Mouse (Mus musculus) liver, embryonic 13.5 days (tissue): ENCODE measurements around the gene Lrrc25. TPM values are rescaled to one million over a fixed set of nuclear protein-coding genes. Genes with fewer than 3 reads are reported as not detected.

Experiments used
- ATAC-seq: fragments of 200-750 bp; cut with Nextera tagmentation; 2 replicates; pipeline ENCODE4 v1.8.0; 2017; ENCODE audit warnings: low read depth, mild to moderate bottlenecking, moderate number of reproducible peaks, moderate library complexity
- DNase-seq: peaks from one replicate; pipeline ENCODE4 v3.0.0; 2022
- H3K27ac ChIP-seq: fragments of 300-500 bp; sonication (generic); 2 replicates; pipeline ENCODE4 v1.5.1; 2015; ENCODE audit warnings: moderate library complexity, mild to moderate bottlenecking, inconsistent platforms
- H3K27me3 ChIP-seq: fragments of 300-500 bp; sonication (generic); 2 replicates; pipeline ENCODE4 v1.6.1; 2015; ENCODE audit warnings: mild to moderate bottlenecking, inconsistent platforms
- H3K36me3 ChIP-seq: fragments of 300-500 bp; sonication (generic); 2 replicates; pipeline ENCODE4 v1.6.1; 2015; ENCODE audit warnings: mild to moderate bottlenecking, inconsistent platforms
- H3K4me1 ChIP-seq: fragments of 300-500 bp; sonication (generic); replicated peaks from 2 replicates; pipeline ENCODE4 v1.6.1; 2015; ENCODE audit warnings: inconsistent platforms
- H3K4me2 ChIP-seq: fragments of 300-500 bp; sonication (generic); 2 replicates; pipeline ENCODE4 v1.6.1; 2015; ENCODE audit warnings: inconsistent platforms, mild to moderate bottlenecking, moderate library complexity
- H3K4me3 ChIP-seq: fragments of 300-500 bp; sonication (generic); replicated peaks from 2 replicates; pipeline ENCODE4 v1.5.1; 2015; ENCODE audit warnings: mild to moderate bottlenecking, inconsistent platforms
- H3K9ac ChIP-seq: fragments of 300-500 bp; sonication (generic); 2 replicates; pipeline ENCODE4 v1.6.1; 2015; ENCODE audit warnings: mild to moderate bottlenecking, inconsistent platforms
- H3K9me3 ChIP-seq: fragments of 300-500 bp; sonication (generic); replicated peaks from 2 replicates; pipeline ENCODE4 v1.6.1; 2016; ENCODE audit warnings: inconsistent platforms
- WGBS: fragments of 180-500 bp; shearing (Covaris S2); methylation state at CpG from one replicate; pipeline ENCODE4 v1.1.7; 2015; ENCODE audit not compliant: insufficient replicate concordance; 5-methylcytosine and 5-hydroxymethylcytosine counted together
- polyA plus RNA-seq: library from polyadenylated mRNA; unstranded; fragments of >200 nt; fragmentation: Nextera tagmentation; extraction: Ambion mirVana; gene quantifications from 2 replicates; pipeline ENCODE4 v1.2.1, GENCODE M21; 2015

The Lrrc25 gene
- polyA plus RNA-seq, 1 experiment from 2014 or later: 5.4 TPM

- H3K4me2 ChIP-seq: peak overlapping the region; percentile 93
- peaks cover 5% of the 10 kb centered on the region; the same call in 1 of the 2 replicates for H3K27me3 ChIP-seq
- ATAC-seq (peak; percentile 25), DNase-seq (peak; percentile 50)
- no peaks in the 10 kb centered on the region for H3K9me3 ChIP-seq
- H3K36me3 ChIP-seq: no peaks in the 10 kb centered on the region
- WGBS: under 1% methylated on average over 38 of the region's 39 CpGs
- H3K4me1 ChIP-seq: peaks cover 87% of the 10 kb centered on the region
- peak overlapping the region; percentile 94 for H3K9ac ChIP-seq
- H3K4me3 ChIP-seq: peak overlapping the region; percentile 81
- peak overlapping the region; percentile 91 for H3K27ac ChIP-seq
Measured at GRCm38 (mm10) chr8:70609368-70609848, 6.5 kb upstream of the Lrrc25 start.

- H3K36me3 ChIP-seq: no peaks in the 10 kb centered on the region
- H3K9ac ChIP-seq: peak overlapping the region; percentile 94
- no peaks in the 10 kb centered on the region for H3K9me3 ChIP-seq
- H3K4me1 ChIP-seq: peaks cover 86% of the 10 kb centered on the region
- peak overlapping the region; percentile 81 for H3K4me3 ChIP-seq
- peak overlapping the region; percentile 91 for H3K27ac ChIP-seq
- peak overlapping the region; percentile 93 for H3K4me2 ChIP-seq
- ATAC-seq: peak; percentile 64
- peak; percentile 73 for DNase-seq
- under 1% methylated on average over 44 of the region's 45 CpGs for WGBS
- peaks cover 5% of the 10 kb centered on the region; the same call in 1 of the 2 replicates for H3K27me3 ChIP-seq
Measured at GRCm38 (mm10) chr8:70609849-70610795, 5.8 kb upstream of the Lrrc25 start.

GRCm38 (mm10) chr8:70610796-70611771, 4.9 kb upstream of the Lrrc25 start:
- Histone ChIP-seq H3K27me3 (peaks cover 5% of the 10 kb centered on the region; the same call in 1 of the 2 replicates), H3K4me3 (peak overlapping the region; percentile 81), H3K36me3 (no peaks in the 10 kb centered on the region), H3K4me2 (peak overlapping the region; percentile 93), H3K9me3 (no peaks in the 10 kb centered on the region), H3K9ac (peak overlapping the region; percentile 94), H3K27ac (peak overlapping the region; percentile 91), H3K4me1 (peaks cover 87% of the 10 kb centered on the region)
- ATAC-seq (peak; percentile 61), DNase-seq (peak; percentile 72)
- under 1% methylated on average over 54 of the region's 54 CpGs for WGBS

GRCm38 (mm10) chr8:70611849-70612248, 4.1 kb upstream of the Lrrc25 start:
- ATAC-seq: peak; percentile 30
- peaks cover 87% of the 10 kb centered on the region for H3K4me1 ChIP-seq
- H3K36me3 ChIP-seq: no peaks in the 10 kb centered on the region

GRCm38 (mm10) chr8:70613763-70614162, 2.2 kb upstream of the Lrrc25 start:
- ATAC-seq: no peak
- no peak overlapping the region for H3K4me2 ChIP-seq
- peaks cover 5% of the 10 kb centered on the region; the same call in 1 of the 2 replicates for H3K27me3 ChIP-seq
- peak overlapping the region; percentile 68; the same call in 1 of the 2 replicates for H3K27ac ChIP-seq
- H3K9me3 ChIP-seq: no peaks in the 10 kb centered on the region
- no peak overlapping the region for H3K4me3 ChIP-seq
- H3K4me1 ChIP-seq: peaks cover 87% of the 10 kb centered on the region
- 20% methylated on average over 1 of the region's 1 CpGs for WGBS
- DNase-seq: no peak
- H3K9ac ChIP-seq: no peak overlapping the region
- H3K36me3 ChIP-seq: no peaks in the 10 kb centered on the region

More at GRCm38 (mm10) chr8:70611849-70612248, 4.1 kb upstream of the Lrrc25 start:
- Histone ChIP-seq H3K9me3 (no peaks in the 10 kb centered on the region), H3K4me2 (peak overlapping the region; percentile 93), H3K27me3 (peaks cover 5% of the 10 kb centered on the region; the same call in 1 of the 2 replicates), H3K27ac (peak overlapping the region; percentile 83), H3K9ac (peak overlapping the region; percentile 94), H3K4me3 (peak overlapping the region; percentile 81)
- under 1% methylated on average over 6 of the region's 6 CpGs for WGBS
- peak; percentile 84 for DNase-seq

- Histone ChIP-seq H3K27ac (peak overlapping the region; percentile 68), H3K4me3 (no peak overlapping the region), H3K4me1 (peaks cover 87% of the 10 kb centered on the region), H3K27me3 (peaks cover under 1% of the 10 kb centered on the region; the same call in 1 of the 2 replicates), H3K36me3 (no peaks in the 10 kb centered on the region), H3K9me3 (no peaks in the 10 kb centered on the region), H3K9ac (no peak overlapping the region), H3K4me2 (no peak overlapping the region)
- 64% methylated on average over 5 of the region's 5 CpGs for WGBS
- DNase-seq (no peak), ATAC-seq (no peak)
Measured at GRCm38 (mm10) chr8:70614469-70614868, 1.5 kb upstream of the Lrrc25 start.

- 82% methylated on average over 8 of the region's 8 CpGs for WGBS
- no peaks in the 10 kb centered on the region for H3K9me3 ChIP-seq
- H3K36me3 ChIP-seq: no peaks in the 10 kb centered on the region
- peak overlapping the region; percentile 16; the same call in 1 of the 2 replicates for H3K9ac ChIP-seq
- H3K27me3 ChIP-seq: no peaks in the 10 kb centered on the region
- peaks cover 87% of the 10 kb centered on the region for H3K4me1 ChIP-seq
- ATAC-seq: no peak
- no peak overlapping the region for H3K4me2 ChIP-seq
- H3K4me3 ChIP-seq: no peak overlapping the region
- no peak for DNase-seq
- peak overlapping the region; percentile 68 for H3K27ac ChIP-seq
Measured at GRCm38 (mm10) chr8:70615281-70615680, 674 bp upstream of the Lrrc25 start.

- WGBS: 32% methylated on average over 11 of the region's 11 CpGs
- no peak for DNase-seq
- Histone ChIP-seq H3K27ac (peak overlapping the region; percentile 15), H3K4me1 (peaks cover 88% of the 10 kb centered on the region), H3K4me2 (peak overlapping the region; percentile 10; the same call in 1 of the 2 replicates), H3K27me3 (no peaks in the 10 kb centered on the region), H3K9me3 (no peaks in the 10 kb centered on the region), H3K9ac (0 out of 2 replicates have a peak overlapping the region, but pooled peaks have one; percentile 7), H3K4me3 (peak overlapping the region; percentile 18; the same call in 1 of the 2 replicates), H3K36me3 (no peaks in the 10 kb centered on the region)
- ATAC-seq: no peak
Measured at GRCm38 (mm10) chr8:70616645-70617044, 690 bp downstream of the Lrrc25 start.

- WGBS: 14% methylated on average over 11 of the region's 11 CpGs
- Histone ChIP-seq H3K9ac (peak overlapping the region; percentile 67), H3K27ac (peak overlapping the region; percentile 92), H3K4me3 (peak overlapping the region; percentile 18), H3K4me1 (peaks cover 95% of the 10 kb centered on the region), H3K27me3 (no peaks in the 10 kb centered on the region), H3K9me3 (no peaks in the 10 kb centered on the region), H3K4me2 (peak overlapping the region; percentile 59), H3K36me3 (no peaks in the 10 kb centered on the region)
- ATAC-seq: 0 out of 2 replicates have a peak, but pooled peaks have one; percentile 4
- DNase-seq: no peak
Measured at GRCm38 (mm10) chr8:70617985-70618384, 2.0 kb downstream of the Lrrc25 start.

GRCm38 (mm10) chr8:70618888-70619334, 3.0 kb downstream of the Lrrc25 start:
- H3K36me3 ChIP-seq: no peaks in the 10 kb centered on the region
- peak; percentile 93 for DNase-seq
- H3K4me3 ChIP-seq: peak overlapping the region; percentile 32
- H3K9me3 ChIP-seq: no peaks in the 10 kb centered on the region
- peaks cover 99% of the 10 kb centered on the region for H3K4me1 ChIP-seq
- 3% methylated on average over 9 of the region's 9 CpGs for WGBS
- peak; percentile 82 for ATAC-seq
- H3K27me3 ChIP-seq: no peaks in the 10 kb centered on the region
- H3K4me2 ChIP-seq: peak overlapping the region; percentile 59
- H3K27ac ChIP-seq: peak overlapping the region; percentile 92
- peak overlapping the region; percentile 67 for H3K9ac ChIP-seq
